Mouse (Mus musculus) spleen, adult 2 months (tissue): Measurements from ENCODE around the gene Atl1. TPM values are rescaled to one million over a fixed set of nuclear protein-coding genes. Genes with fewer than 3 reads are reported as not detected.

Experiments used
- DNase-seq, 2 experiments: peaks; one replicate each; pipeline versions ENCODE4 v3.0.0 to v3.0.0-alpha.2; 2012 to 2021; ENCODE audit warnings: low spot score in 2 of 2, low read depth in 1 of 2
- H3K27ac ChIP-seq: fragments of 200-500 bp; 2 replicates; pipeline ENCODE4 v1.5.1; 2012; ENCODE audit warnings: low read length, inconsistent platforms; ENCODE audit not compliant: insufficient read depth
- H3K27me3 ChIP-seq: fragments of 200-500 bp; 2 replicates; pipeline ENCODE4 v1.6.1; 2012; ENCODE audit warnings: mild to moderate bottlenecking, moderate library complexity, low read length, inconsistent platforms; ENCODE audit not compliant: control insufficient read depth, insufficient read depth
- H3K36me3 ChIP-seq: fragments of 200-500 bp; 2 replicates; pipeline ENCODE4 v1.6.1; 2012; ENCODE audit warnings: mild to moderate bottlenecking, low read length, inconsistent platforms; ENCODE audit not compliant: control insufficient read depth, insufficient read depth
- H3K4me1 ChIP-seq: fragments of 200-500 bp; 2 replicates; pipeline ENCODE4 v1.6.1; 2011; ENCODE audit warnings: inconsistent platforms; ENCODE audit not compliant: control insufficient read depth, insufficient read depth, insufficient read length
- H3K4me3 ChIP-seq: fragments of 200-500 bp; 2 replicates; pipeline ENCODE4 v1.5.1; 2011; ENCODE audit warnings: mild to moderate bottlenecking, inconsistent platforms; ENCODE audit not compliant: insufficient read depth, insufficient read length; ENCODE audit errors: extremely low read depth
- CTCF ChIP-seq: fragments of 200-500 bp; IDR thresholded peaks from 2 replicates; pipeline ENCODE4 v1.5.1; 2011; ENCODE audit warnings: mild to moderate bottlenecking, inconsistent platforms; ENCODE audit not compliant: insufficient read depth, insufficient read length, insufficient replicate concordance; ENCODE audit errors: extremely low read depth
- POLR2A ChIP-seq: fragments of 200-500 bp; IDR thresholded peaks from 2 replicates; pipeline ENCODE4 v1.6.1; 2011; ENCODE audit warnings: low read depth, low read length, inconsistent platforms
- WGBS: fragments of 180-500 bp; shearing (Covaris S2); methylation state at CpG from one replicate; pipeline ENCODE4 v1.1.7; 2018; 5-methylcytosine and 5-hydroxymethylcytosine counted together
- polyA plus RNA-seq: library from polyadenylated mRNA; depleted of rRNA; stranded (reverse); fragments of >200 nt; gene quantifications from 2 replicates; pipeline ENCODE4 v1.2.3, GENCODE M21; 2012; rRNA removed

The Atl1 gene
- polyA plus RNA-seq, result 0.72 and 0.78 TPM in 2 replicates

- DNase-seq, result peak; percentile 62 to 82
- H3K4me1 ChIP-seq, result peaks cover 10% of the 10 kb centered on the region; the same call in 1 of the 2 replicates
- no peaks in the 10 kb centered on the region for H3K36me3 ChIP-seq
- no peak; the same call in 1 of the 2 replicates for TF ChIP-seq POLR2A
- TF ChIP-seq CTCF, result peak; percentile 78
- H3K27me3 ChIP-seq, result no peaks in the 10 kb centered on the region
- peak within 1 kb of the TSS; percentile 76 for H3K4me3 ChIP-seq
- WGBS, result under 1% methylated on average over 87 of the region's 118 CpGs
- H3K27ac ChIP-seq, result peak within 1 kb of the TSS; percentile 83
These were observed at the start of gene Atl1, which contains the start of gene Map4k5 for GRCm38 (mm10) chr12:69892371-69893251. Gene Atl1 (plus strand): TSS chr12:69892614. Gene Map4k5 (minus strand): TSS chr12:69893200.

- no peak for DNase-seq
- Histone ChIP-seq H3K4me3 (no peak overlapping the region), H3K27me3 (no peaks in the 10 kb centered on the region), H3K4me1 (peaks cover under 1% of the 10 kb centered on the region; the same call in 1 of the 2 replicates), H3K27ac (no peak overlapping the region), H3K36me3 (peaks cover 11% of the 10 kb centered on the region)
- WGBS, result 93% methylated on average over 19 of the region's 19 CpGs
- TF ChIP-seq POLR2A, result no peak
- TF ChIP-seq CTCF, result no peak
These were observed 48.6 kb upstream of the Atl1 start for GRCm38 (mm10) chr12:69843531-69844445.

DNA sequence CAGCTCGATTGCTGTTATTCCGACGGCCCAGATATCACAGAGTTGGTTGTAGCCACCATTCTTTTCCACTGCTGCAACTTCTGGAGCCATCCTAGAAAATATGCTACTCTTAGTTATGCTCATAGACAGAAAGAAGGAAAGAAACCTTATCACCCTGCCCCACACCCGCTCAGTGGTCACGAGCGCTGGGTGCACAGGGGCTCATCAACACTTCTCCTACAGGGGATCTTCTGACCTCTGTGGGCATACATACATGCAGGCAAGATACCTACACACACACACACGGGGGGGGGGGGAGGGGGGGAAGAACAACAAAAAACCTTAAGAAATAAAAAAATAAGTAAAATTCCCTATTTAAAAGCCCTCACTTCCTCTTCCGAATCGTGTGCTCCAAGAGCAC is 46.7 kb upstream of the Atl1 start:
- Histone ChIP-seq H3K4me3 (no peak overlapping the region), H3K4me1 (no peaks in the 10 kb centered on the region), H3K27ac (no peak overlapping the region), H3K27me3 (no peaks in the 10 kb centered on the region), H3K36me3 (peaks cover 14% of the 10 kb centered on the region)
- 83% methylated on average over 9 of the region's 9 CpGs for WGBS
- TF ChIP-seq CTCF, result no peak
- TF ChIP-seq POLR2A, result no peak
- no peak for DNase-seq

DNA sequence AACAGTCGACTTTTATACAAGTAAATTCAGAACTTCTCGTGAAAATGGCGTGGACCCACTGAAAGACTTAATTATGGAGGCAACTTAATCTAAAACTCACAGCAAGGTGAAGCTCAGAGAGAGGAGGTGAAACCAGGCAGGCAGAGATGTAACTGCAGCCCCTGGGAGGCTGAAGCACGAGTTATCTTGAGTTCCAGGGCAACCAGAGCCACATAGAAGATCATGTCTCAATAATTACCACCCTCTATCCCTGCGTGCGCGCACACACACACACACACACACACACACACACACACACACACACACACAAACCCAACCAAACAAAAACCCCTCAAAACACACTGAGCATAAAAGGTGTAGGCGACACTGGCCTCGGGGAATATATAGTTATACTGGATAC is 45.9 kb upstream of the Atl1 start:
- Histone ChIP-seq H3K4me1 (no peaks in the 10 kb centered on the region), H3K4me3 (no peak overlapping the region), H3K27me3 (no peaks in the 10 kb centered on the region), H3K27ac (no peak overlapping the region), H3K36me3 (peaks cover 12% of the 10 kb centered on the region)
- TF ChIP-seq POLR2A (no peak), CTCF (no peak)
- DNase-seq, result no peak
- WGBS, result 94% methylated on average over 9 of the region's 9 CpGs

DNA sequence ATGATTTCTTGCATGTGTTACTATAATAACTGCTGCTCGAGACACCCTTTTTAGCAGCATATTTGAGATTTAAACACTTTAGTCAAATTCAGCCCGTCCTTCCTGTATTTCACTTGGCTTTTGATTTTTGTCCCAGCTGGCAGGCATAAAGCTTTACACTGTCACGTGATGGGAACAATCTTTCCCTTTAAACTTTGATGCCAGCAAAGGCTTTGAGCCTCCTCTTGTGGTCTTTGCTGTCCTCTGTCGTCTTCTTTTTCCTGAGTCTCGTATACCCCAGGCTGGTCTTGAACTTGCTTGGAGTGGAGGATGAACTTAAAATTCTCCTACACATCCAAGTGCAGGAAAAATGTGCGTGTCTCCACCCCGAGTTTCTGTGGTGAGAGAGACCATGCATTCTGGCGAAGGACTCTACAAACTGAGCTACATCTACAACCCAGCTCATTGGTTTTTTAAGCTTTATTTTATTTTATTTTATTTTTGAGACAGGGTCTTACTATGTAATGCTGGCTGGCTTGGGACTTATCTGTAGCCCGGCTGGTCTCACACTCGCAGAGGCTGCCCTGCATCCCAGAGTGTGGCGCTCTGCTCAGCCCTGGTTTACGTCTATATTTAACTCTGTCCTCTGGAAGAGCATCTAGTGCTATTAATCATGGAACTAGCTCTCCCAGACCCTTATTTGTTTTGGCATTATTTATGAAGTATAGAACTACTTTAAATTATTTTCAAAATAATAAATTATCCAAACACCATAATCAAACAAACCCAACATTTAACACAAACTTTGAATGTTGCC is 44.1 kb upstream of the Atl1 start:
- no peak for DNase-seq
- Histone ChIP-seq H3K4me1 (no peaks in the 10 kb centered on the region; the same call in 1 of the 2 replicates), H3K27me3 (no peaks in the 10 kb centered on the region), H3K27ac (no peak overlapping the region), H3K36me3 (peaks cover 14% of the 10 kb centered on the region), H3K4me3 (no peak overlapping the region)
- 90% methylated on average over 12 of the region's 12 CpGs for WGBS
- TF ChIP-seq CTCF, result no peak
- no peak for TF ChIP-seq POLR2A

- Histone ChIP-seq H3K27me3 (no peaks in the 10 kb centered on the region), H3K27ac (no peak overlapping the region), H3K4me3 (no peak overlapping the region), H3K36me3 (peaks cover 9% of the 10 kb centered on the region), H3K4me1 (peaks cover 3% of the 10 kb centered on the region; the same call in 1 of the 2 replicates)
- WGBS, result 95% methylated on average over 9 of the region's 9 CpGs
- DNase-seq, result no peak
- TF ChIP-seq CTCF, result no peak
- TF ChIP-seq POLR2A, result no peak
These were observed 40.1 kb upstream of the Atl1 start for GRCm38 (mm10) chr12:69852288-69852687.
